Mouse (Mus musculus) left cerebral cortex, adult 9 months (tissue): ENCODE measurements at regions not wholly inside any gene's neighbourhood (a gene's known extent, or its start where the extent isn't known, plus 50 kb on each side); places are given as distances from the start of the nearest gene placed in this dataset.
A peak's percentile ranks its signal among the peaks of the same experiment; 100 is the strongest.
"Not testable (repeated sequence)": the region's sequence is repeated elsewhere in the genome, so short reads cannot be mapped to it uniquely, and the experiment has no call there.

ENCODE experiments used
- DNase-seq, 2 experiments: peaks; one replicate each; pipeline ENCODE4 v3.0.0; 2022; ENCODE audit warnings: low spot score in 2 of 2

DNA sequence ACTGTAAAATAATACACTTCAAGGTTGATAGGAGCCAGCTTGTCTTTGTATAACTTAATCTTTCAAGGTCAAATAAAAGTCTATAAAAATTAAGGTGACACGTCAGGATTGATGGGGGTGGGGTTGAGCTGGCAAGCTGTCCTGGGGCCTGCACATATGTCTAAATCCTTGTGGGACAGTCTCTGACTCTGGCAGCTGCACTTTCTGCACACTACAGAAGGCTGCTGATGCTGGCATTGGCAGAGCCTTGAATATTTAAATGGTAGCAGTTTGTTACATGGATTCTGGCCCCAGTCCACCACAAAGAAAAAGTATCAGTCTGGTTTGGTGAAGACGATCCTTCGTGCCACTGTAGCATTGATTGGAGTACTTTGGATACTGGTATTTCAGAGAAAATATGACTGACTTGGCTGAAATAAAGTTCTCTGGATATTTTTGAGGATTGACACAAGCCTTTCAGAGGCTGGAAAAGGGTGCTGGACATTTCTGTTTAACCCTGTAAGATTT is 3648.0 kb downstream of the 9330182O14Rik start:
- DNase-seq: not testable (repeated sequence)

DNA sequence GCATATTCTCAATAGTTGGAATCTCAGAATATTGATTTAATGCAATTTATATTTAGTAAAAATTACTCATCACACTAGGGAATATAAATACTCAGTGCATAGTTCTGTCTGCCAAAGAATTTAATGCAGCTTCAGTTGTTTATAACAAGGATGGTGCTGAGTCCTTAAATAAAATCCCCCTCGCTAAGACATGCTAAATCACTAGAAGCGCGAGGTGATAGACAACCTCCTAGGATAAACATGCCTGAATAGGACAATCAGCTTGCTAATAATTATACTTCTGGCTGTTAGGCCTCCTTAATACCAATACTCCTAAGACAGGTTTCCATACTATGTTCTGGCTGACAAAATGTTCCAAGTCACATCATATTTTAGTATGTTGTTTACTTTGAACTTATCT is 3650.0 kb downstream of the 9330182O14Rik start:
- DNase-seq: no peak

DNA sequence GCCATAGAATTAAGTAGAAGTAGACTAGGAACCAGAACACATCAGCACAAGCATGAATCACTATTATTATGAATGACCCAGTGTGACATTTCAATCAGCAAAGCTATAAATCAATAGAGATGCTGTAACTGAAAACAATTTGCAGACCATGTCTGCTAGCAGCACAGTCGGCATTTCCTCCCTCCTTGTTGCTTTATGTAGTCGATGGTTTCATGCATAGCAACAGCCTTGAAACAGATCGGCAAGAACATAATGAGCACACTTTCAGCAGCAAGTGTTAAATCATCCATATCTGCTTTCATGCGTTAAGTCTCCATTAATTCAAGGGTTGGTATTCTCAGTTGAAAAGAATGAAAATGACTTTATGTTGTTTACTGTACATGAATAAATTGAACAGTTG is 3669.2 kb downstream of the 9330182O14Rik start:
- DNase-seq: peak in 1 of 2 experiments; percentile 13
